Mouse (Mus musculus) ES-E14 (cell line): Measurements from ENCODE around the gene BC048562.

Experiments
- CHD2 ChIP-seq: IDR thresholded peaks from 2 replicates; pipeline ENCODE4 v1.6.1; 2014; ENCODE audit warnings: mild to moderate bottlenecking, low read depth, low read length, inconsistent platforms
- HCFC1 ChIP-seq: IDR thresholded peaks from 2 replicates; pipeline ENCODE4 v1.6.1; 2012; ENCODE audit warnings: low read length, inconsistent platforms, borderline replicate concordance; ENCODE audit not compliant: insufficient read depth
- ZC3H11A ChIP-seq: IDR thresholded peaks from 2 replicates; pipeline ENCODE4 v1.6.1; 2012; ENCODE audit warnings: low read depth, mild to moderate bottlenecking, inconsistent platforms, low read length, borderline replicate concordance

DNA sequence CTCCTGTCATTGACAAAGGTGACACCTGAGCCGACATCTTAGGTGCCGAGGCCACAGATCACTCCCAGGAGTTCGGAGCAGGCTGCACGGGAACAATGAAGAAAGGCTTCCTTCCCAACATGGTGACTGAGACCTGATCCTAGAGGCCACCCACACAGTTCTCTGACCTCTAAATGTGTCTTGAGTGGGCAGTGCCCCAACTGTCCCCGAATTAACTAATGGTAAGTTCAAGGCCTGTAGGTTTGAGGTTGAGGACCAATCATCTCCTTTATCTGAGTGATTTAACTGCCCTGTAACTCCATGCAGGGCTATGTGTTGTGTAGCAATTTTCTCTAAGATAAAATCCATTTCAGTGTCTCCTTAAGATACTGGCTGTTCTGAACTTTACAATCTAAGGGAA, 33.1 kb downstream of the BC048562 start:
- no peak for TF ChIP-seq ZC3H11A
- no peak for TF ChIP-seq HCFC1
- no peak for TF ChIP-seq CHD2
